Mouse (Mus musculus) heart, postnatal 0 days (tissue): ENCODE results near the gene Ccl25.

Experiments
- CTCF ChIP-seq: IDR thresholded peaks from 2 replicates; pipeline ENCODE4 v1.5.1; 2016; ENCODE audit warnings: antibody characterized with exemption, control low read depth, low read depth
- EP300 ChIP-seq: IDR thresholded peaks from 2 replicates; pipeline ENCODE4 v1.6.1; 2016; ENCODE audit warnings: antibody characterized with exemption, low read depth

GRCm38 (mm10) chr8:4348275-4348674, 23.3 kb downstream of the Ccl25 start:
- TF ChIP-seq CTCF (no peak), EP300 (no peak)
